In genomic region chr17:27555075-27555511, GRCm38 (mm10) we compare ENCODE assay signal across 8 mouse cellular contexts. TPM values are rescaled to one million over a fixed set of nuclear protein-coding genes. Genes with fewer than 3 reads are reported as not detected.
DNase-seq lines count a peak whose midpoint lies in the region; ATAC-seq and TF ChIP-seq lines count a peak whose summit lies in the region.

No protein-coding gene starts in this region.

- H3K4me1 ChIP-seq in ES-E14 (ENCODE audit: control insufficient read depth in 2 of 2, insufficient read depth in 2 of 2, low read length in 2 of 2, poor library complexity in 1 of 2) = peaks cover 4 to 25% of the 10 kb centered on the region in 2 experiments
- H3K4me1 ChIP-seq in forebrain, embryonic 16.5 days (replicated peaks; ENCODE audit: control insufficient read depth, insufficient read depth, low read length) = peaks cover 32% of the 10 kb centered on the region

- H3K27ac ChIP-seq in ES-E14 (ENCODE audit: insufficient read depth, low read depth, low read length, poor library complexity, severe bottlenecking) = peak overlapping the region; percentile 99
- no peak overlapping the region for H3K27ac ChIP-seq in forebrain, embryonic 16.5 days (ENCODE audit: low read length)

- H3K4me2 ChIP-seq in forebrain, embryonic 16.5 days (ENCODE audit: low read length) = peak overlapping the region; percentile 81

- no peak for ATAC-seq in forebrain, embryonic 16.5 days
- peak; percentile 35 for ATAC-seq in megakaryocyte progenitor cell, adult 5-6 weeks (replicated peaks; ENCODE audit: poor library complexity)

- peak overlapping the region; percentile 97 for H3K9ac ChIP-seq in ES-E14 (ENCODE audit: insufficient read depth, low read depth, low read length, poor library complexity, severe bottlenecking)
- H3K9ac ChIP-seq in forebrain, embryonic 16.5 days (replicated peaks; ENCODE audit: low read depth, low read length) = peak overlapping the region; percentile 12

- peaks cover 5% of the 10 kb centered on the region for H3K36me3 ChIP-seq in ES-E14 (ENCODE audit: control insufficient read depth, insufficient read depth, low read length, poor library complexity, severe bottlenecking)
- H3K36me3 ChIP-seq in forebrain, embryonic 16.5 days (ENCODE audit: control insufficient read depth, insufficient read depth) = no peaks in the 10 kb centered on the region

- H3K27me3 ChIP-seq in forebrain, embryonic 16.5 days (replicated peaks; ENCODE audit: control insufficient read depth, insufficient read depth, low read length) = no peaks in the 10 kb centered on the region

- in situ Hi-C loops in ES-E14 (cut with MboI; ENCODE audit: low sequenced_read_pairs in 2 of 2, unreplicated experiment in 2 of 2) = no loop called here

- DNase-seq in 416B (ENCODE audit: low read depth) (peak; percentile 87), ES-E14 (ENCODE audit: low read depth, low spot score) (peak; percentile 76), adipocyte (ENCODE audit: low spot score) (no peak)
- DNase-seq in kidney, postnatal 25 days = peak; percentile 21 to 73
- DNase-seq in spleen, postnatal 36 days (ENCODE audit: low spot score in 2 of 2) = peak; percentile 62 to 68
- DNase-seq in urinary bladder, adult 18-20 months (ENCODE audit: low spot score in 2 of 2) = no peak

- 1% methylated on average over 20 of the region's 39 CpGs for WGBS in forebrain, embryonic 16.5 days

- H3K4me3 ChIP-seq in ES-E14 (ENCODE audit: insufficient read depth in 1 of 2, low read depth in 1 of 2, low read length in 2 of 2, poor library complexity in 1 of 2, severe bottlenecking in 1 of 2) = peak overlapping the region; percentile 76 to 83
- peak overlapping the region; percentile 24 for H3K4me3 ChIP-seq in forebrain, embryonic 16.5 days (replicated peaks; ENCODE audit: low read length)

- no peaks in the 10 kb centered on the region for H3K9me3 ChIP-seq in ES-E14 (ENCODE audit: control insufficient read depth, insufficient read depth, low read depth, low read length)
- no peaks in the 10 kb centered on the region for H3K9me3 ChIP-seq in forebrain, embryonic 16.5 days (ENCODE audit: control insufficient read depth, low read length)

TF ChIP-seq in ES-E14, 5 proteins besides CTCF, POLR2A, EP300 and RAD21:
- TF ChIP-seq HCFC1 (IDR thresholded peaks at IDR 0.05; ENCODE audit: borderline replicate concordance, insufficient read depth, low read length) (peak; percentile 20; the same call in 1 of the 2 replicates), CHD2 (IDR thresholded peaks at IDR 0.05; ENCODE audit: low read depth, low read length) (no peak)

RNA-seq across cellular contexts. Expression of gene Hmga1, which starts 1.2 kb away (rescaled TPM):
- 142 and 175 TPM in 2 replicates for total RNA-seq in ES-E14 (2012; rRNA removed)
- 107 and 113 TPM in 2 replicates for polyA plus RNA-seq in forebrain, embryonic 16.5 days (2015; fragmentation: Nextera tagmentation; extraction: Ambion mirVana)
- total RNA-seq in megakaryocyte progenitor cell, adult 5-6 weeks (2015) = 405 and 414 TPM in 2 replicates
- 220 and 239 TPM in 2 replicates for total RNA-seq in megakaryocyte progenitor cell, adult 5-6 weeks (2017)

RNA-seq across cellular contexts. Expression of gene AI413582, which starts 10.5 kb away (rescaled TPM):
- total RNA-seq in ES-E14 (2012; rRNA removed) = 6.8 and 9.2 TPM in 2 replicates
- 31.9 and 49.8 TPM in 2 replicates for polyA plus RNA-seq in forebrain, embryonic 16.5 days (2015; fragmentation: Nextera tagmentation; extraction: Ambion mirVana)
- 31.0 and 31.6 TPM in 2 replicates for total RNA-seq in megakaryocyte progenitor cell, adult 5-6 weeks (2015)
- total RNA-seq in megakaryocyte progenitor cell, adult 5-6 weeks (2017) = 32.3 and 46.0 TPM in 2 replicates

RNA-seq across cellular contexts. Expression of gene Grm4, which starts 33.9 kb away (rescaled TPM):
- 0.49 and 0.74 TPM in 2 replicates for total RNA-seq in ES-E14 (2012; rRNA removed)
- polyA plus RNA-seq in forebrain, embryonic 16.5 days (2015; fragmentation: Nextera tagmentation; extraction: Ambion mirVana) = 3.0 and 4.0 TPM in 2 replicates
- total RNA-seq in megakaryocyte progenitor cell, adult 5-6 weeks (2015) = not detected in 2 replicates
- not detected in 2 replicates for total RNA-seq in megakaryocyte progenitor cell, adult 5-6 weeks (2017)

Comparison
In these comparisons a context has a peak if more than half of its experiments do, and no peak if none do; other contexts are left out.
1. DNase-seq: peak in 416B (single experiment), ES-E14 (single experiment), kidney, postnatal 25 days (2 of 2) and spleen, postnatal 36 days (2 of 2); none in urinary bladder, adult 18-20 months (0 of 2) and adipocyte (single experiment).